Mouse (Mus musculus) CD8-positive naive resting alpha-beta T cell, adult 2 months (primary cell): ENCODE measurements at regions not wholly inside any gene's neighbourhood (a gene's known extent, or its start where the extent isn't known, plus 50 kb on each side); places are given as distances from the start of the nearest gene placed in this dataset.
A peak's percentile ranks its signal among the peaks of the same experiment; 100 is the strongest.

Source experiments
- DNase-seq, 2 experiments: peaks; one replicate each; pipeline ENCODE4 v3.0.0; 2022; ENCODE audit warnings: low read depth in 2 of 2, low spot score in 2 of 2

DNA sequence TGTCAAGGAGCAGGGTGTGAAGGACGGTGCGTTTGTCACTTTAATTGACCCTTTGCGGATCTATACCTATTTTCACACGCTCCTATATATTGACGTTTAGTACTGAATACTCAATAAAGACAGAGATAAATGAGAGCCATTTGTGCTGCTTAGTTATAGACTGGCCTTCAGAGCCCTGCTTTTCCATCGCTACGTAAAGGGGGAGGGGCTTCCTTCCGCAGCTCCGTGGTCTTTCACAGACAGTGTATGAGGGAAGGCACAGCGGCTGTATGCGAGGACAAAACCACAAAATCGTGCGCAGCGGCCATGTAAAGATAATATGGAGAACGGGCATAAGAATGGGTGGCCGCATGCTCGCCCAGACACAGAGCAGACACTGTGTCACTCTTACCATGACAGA is 58.4 kb upstream of the Pced1b start:
- no peak for DNase-seq

DNA sequence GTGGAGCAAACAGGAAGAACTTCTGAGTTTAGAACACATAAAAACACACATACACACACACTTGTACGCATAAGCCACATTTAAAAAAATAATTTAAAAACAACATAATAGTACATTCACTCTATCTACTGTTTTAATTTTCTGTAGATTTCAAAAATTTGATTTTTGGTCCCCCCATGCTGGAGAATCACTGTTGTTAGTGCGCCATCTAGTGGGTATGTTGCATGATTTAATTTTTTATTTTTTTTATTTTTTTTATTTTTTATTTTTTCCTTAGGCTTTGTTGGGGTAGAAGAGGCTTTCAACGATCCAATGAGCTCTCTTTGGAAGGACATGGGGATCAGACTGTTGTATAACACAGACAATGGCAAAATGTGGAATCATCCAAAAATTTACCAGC is 59.1 kb upstream of the Pced1b start:
- no peak for DNase-seq

DNA sequence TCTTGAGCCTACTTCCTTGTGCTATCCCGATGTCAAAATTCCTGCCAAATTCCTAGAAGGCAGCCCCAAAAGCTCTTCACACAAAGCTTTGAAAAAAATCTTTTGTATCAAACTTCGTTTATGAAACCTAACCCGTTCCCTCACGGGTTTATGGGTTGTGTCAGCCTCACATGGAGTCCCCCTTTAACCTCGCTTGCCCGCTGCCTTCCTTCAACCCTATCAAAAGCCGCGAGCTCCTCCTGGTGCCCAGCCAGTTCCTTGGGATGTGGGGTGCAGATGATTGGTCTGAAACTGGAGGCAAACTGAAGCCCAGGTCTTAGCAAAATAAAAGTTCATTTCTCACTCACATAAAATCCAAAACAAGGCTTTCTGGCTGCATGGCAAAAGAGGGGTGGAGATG is 60.9 kb upstream of the Pced1b start:
- DNase-seq, result no peak

DNA sequence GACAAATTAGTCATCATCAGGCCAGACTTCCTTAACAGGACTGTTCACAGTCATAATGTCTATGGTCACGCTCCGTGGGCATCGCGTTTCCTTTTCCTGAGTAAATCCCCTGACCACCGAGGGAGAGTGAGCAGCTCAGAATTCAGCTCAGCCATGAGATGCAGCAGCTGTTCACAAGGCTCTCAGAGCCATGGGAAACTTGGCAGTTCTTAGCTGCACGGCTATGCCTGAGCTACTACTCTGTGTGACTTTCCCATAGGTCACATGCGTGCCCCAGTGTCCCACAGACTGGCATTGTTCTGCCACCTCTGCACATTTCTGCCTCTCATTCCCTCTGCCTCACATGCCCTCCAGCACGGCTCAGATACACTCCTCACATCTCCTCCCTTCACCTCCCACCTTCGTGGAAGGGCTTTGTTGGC is 64.3 kb upstream of the Pced1b start:
- DNase-seq, result no peak

DNA sequence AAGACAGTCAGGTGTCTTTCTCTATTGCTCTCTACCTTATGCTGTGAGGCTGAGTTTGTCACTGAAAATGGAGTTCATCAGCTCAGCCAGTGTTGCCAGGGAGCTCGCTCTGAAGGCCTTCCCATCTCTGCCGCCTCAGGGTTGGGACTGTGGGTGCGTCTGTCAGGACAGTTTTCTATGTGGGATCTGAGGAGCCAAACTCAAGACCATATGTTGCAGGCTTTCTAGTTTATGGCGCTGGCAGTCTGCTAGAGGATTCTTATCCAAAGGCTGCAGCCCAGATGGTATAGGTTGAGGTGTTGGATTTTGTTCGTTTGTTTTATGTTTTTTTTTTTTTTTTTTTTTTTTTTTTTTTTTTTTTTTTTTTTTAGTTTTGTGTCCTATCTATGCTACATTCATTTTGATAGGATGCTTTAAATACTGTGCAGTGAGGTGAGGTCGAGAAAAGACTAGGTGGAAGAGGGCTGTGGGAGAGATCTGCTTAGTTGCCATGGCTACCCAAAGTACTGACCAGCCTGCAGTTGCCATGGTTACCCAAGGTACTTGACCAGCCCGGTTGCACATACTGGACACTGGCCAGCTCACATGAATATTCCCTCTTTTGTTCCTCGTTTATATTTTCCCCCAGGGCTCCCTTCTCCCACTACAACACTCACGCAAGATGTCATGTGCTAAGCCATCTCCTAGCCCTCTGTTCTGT is 65.8 kb upstream of the Pced1b start:
- DNase-seq, result no peak

DNA sequence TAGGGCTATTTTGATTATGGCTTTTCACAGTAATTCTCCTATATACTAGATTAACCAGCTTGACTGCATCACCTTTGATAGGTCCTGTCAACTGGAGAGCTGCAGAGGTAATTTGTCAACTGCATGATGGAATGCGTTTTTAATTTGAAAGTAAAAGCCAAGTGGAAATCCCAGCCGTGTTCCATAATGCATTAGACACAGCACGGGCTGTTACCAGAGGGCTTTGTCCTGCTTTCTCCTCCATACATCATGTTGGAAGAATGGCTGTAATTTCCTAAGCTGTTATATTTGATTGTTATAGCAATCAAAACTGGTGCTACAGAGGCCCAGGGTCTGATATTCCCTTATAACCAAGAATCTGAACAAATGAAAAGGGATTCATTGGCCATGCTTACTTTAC is 68.6 kb upstream of the Pced1b start:
- no peak for DNase-seq

DNA sequence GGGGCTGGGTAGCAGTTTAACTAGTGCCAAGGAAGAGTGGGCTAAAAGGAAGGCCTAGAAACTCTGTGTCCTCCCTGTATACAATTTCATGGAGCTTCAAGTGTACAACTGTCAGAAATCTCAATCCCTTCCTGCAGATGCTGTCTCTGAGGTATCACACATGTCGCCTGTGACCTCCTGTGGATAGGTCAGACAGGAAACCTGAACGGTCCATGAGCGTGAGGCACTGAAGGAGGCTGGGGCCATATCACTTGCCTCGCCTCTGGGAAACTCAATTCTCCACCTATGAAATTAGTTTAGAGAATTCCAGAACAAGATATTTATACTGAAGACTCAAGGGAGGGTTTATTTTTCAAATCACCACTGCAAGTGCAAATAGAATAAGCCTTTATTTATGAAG is 69.1 kb upstream of the Pced1b start:
- no peak for DNase-seq

DNA sequence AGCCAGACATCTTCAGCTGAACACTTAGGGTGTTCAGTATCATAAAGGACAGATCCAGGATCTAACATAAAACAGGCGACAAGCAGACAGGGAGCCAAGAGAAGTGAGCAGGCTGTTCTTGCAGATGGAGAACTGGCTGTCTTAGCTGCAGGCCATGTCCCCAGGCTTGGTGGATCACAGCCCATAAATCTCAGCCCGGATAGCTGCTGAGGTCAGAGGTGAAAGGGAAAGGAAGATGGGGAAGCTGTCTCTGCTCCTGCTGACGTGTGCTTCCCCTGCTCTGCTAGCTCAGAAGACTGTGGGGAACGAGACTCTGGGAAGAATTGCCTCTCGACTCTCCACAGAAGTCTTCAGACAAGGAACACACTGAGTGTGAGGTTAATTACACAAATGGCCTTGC is 71.9 kb upstream of the Pced1b start:
- DNase-seq, result no peak

DNA sequence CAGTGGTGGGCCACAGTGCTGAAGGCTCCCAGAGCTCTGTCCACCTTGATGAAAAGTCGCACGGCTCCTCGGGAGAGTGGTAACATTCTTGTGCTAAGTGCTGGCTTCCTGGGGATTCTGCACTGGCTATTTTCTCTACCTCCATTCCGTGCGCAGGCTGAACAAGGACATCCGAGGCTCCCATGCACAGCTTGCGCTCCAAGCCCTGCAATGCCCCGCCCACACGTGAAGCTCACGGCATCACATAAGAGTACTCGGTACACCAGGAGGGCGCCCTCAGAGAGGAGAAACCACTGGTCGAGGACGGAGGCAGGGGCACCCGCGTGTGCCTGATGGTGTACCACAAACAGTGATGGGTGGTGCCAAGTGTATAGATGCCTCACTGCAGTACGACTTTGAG is 73.7 kb upstream of the Pced1b start:
- no peak for DNase-seq

DNA sequence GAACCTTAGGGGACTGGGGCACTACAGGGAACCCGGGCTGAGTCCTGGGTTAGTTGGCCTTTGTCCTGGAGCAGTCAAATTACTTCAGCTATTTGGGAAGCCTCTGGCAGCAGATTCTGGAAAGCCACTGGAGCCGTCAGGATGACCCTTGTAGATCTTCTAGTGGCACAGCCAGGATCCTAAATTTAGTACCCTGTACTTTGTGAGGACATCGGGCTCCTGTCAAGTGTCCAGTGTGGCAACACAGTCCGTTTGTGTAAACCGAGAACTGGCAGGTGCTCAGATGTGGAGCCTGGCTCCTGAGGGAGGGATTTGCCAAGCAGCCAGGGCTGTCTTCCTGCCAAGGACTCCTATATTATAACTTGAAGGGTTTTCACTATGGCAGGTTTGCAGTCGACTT is 76.8 kb upstream of the Pced1b start:
- DNase-seq, result no peak

DNA sequence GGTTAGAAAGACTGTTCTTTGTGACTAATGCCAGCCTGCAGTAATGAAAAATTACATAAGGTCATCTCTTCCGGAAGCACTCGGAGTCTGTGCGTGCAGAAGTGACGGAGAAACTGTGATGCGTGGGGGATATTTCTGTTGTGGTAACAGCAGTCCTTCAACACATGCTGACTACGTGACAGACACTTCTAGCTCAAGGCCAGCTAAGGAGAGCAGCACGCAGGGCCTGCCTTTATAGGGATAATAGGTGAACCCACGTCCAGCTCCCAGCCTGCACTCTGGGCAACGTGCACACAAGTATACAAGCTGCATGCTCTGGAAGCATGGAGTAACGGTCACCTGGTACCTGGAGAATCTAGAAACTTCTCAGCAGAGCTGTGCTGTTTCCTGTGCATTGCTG is 77.5 kb upstream of the Pced1b start:
- DNase-seq, result no peak

DNA sequence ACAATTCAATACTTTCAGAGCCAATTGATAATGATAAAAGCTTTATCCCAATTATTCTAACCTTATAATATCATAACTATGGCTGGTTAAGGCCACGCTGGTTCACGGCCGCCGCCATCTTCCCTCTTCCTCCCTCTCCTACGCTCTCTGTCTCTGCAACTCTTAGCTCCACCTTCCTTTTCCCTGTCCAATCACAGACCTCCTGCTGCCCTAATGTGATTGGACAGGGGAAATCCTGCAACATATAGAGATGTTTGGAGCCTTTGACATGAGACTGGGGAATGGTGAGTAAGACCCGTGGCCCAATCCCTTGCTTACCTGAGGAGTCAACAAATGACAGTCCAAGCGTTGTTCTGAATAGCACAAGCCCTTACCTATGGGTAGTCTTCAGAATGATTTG is 79.8 kb upstream of the Pced1b start:
- DNase-seq, result no peak

DNA sequence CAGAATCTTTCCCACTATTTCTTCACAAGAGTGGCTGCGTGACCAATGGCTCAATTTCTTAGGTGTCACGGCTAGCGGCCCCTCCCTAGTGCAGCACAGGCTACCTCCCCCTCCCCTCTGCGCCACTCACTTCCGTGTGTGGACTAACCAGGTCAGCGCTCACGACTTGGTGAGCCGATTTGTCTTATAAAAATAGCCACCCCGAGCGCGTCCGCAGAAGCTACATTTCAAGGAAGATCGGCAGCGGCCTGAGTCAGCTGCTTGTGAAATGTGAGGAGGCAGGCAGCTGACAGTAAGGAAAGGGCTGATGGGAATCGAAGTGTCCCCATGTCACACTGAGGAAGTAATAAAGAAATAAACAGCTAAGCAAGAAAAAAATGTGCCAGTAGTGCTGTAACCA is 82.3 kb upstream of the Pced1b start:
- DNase-seq, result no peak

DNA sequence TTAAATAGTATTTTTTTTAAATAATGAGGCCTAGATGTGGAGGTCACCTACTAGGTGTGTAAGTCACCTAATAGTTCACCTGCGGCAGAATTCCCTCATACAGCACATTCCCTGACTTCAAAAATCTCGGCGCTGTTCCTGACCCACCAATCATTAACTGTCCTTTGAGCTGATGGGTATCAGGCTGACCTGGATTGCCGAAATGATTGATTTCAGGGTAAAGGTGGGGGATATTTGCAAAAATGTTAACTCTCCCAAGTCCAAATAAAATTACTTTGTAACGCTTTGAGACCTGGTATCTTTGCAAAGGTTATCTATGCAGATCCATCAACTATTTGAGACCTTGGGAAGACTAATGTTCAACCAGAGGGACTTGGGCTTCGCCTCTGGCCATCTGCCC is 82.9 kb upstream of the Pced1b start:
- DNase-seq, result no peak

DNA sequence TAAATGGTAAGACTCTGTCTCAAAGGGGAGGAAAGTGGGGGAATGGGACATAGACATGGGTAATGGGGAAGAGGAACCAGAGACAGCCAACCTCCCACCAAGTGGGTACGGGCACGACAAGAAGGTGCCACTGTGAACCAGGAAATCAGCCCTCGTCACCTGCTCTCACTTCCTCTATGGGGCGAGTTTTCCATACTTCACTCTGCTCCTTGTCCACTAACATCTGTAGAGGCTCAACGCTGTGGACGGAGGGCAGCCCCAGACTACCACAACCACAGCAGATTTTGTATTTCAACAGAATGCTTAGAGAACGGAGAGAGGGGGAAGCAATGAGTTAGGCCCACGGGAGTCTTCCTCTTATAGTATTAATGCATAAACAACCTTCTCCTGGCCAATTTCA is 83.8 kb upstream of the Pced1b start:
- no peak for DNase-seq

DNA sequence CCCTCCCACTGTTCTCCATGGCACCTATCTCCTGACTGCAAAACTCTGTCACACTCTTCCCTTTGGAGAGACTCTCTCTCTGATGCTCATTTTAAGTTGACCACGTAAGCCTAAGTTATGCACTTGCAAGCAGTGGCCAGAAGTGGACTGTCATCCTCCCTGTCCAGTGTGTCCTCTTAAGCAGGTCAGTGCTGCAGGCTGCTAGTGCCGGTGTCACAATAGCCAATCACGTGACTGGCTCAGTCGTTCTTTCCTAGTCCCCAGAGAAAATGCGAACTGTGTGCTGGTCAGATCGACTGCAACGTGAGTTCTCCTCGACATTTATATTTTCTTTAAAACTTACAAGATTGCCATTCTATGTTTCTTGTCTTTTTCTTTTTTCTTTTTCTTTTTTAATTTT is 84.6 kb upstream of the Pced1b start:
- no peak for DNase-seq

DNA sequence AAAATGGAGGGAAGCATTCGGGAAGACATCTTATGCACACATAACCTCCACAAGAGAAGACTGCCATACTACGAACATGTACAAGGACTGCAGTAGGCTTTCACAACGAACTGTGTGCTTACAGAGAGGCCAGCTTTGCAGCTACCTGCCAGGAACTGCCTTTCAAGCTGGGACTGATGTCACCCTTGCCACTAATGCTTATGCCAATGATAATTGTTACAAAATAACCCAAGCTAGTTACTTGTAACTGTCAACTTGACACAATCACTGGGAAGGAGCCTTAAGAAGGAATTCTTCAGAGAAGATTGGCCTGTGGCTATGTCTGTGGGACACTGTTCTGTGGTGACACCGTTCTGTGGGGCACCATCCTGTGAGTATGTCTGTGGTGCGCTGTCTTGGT is 85.4 kb upstream of the Pced1b start:
- DNase-seq, result no peak

DNA sequence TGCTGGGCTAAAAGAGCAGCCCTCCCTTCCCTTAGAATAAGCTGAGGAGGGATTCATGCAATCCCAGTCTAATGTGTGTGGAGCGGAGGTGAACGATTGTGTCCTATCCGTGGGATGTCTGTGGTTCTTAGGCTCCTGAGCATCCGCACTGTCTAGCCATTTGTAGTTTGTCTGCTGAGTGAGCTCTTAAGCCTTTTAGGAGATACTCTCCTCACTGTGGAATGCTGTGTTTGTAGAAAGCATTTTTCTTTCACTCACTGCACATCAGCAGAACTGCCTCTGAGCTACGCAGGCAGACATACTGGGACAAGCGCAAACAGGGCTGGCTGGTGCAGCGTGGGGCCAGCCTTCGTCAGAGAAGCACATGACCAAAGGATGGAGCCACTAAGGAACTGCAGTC is 94.6 kb upstream of the Pced1b start:
- no peak for DNase-seq

DNA sequence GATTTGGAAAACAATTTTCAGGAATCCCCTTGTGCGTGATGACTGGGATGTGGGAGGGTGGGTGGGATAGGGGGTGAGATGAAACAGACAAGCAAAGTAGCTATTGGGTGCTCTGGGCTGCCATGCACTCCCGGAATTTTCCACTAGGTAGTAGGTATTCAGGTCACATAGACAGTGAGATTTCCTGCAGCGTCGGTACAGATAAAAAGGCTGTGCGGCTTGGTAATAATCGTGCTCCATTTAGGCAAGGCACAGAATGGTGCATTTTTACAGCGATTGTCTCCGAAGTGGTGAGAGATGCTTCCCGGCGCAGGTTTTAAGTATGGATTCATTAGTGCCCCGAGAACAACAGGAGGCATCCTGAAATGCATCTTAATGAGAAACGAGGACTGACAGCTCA is 95.1 kb upstream of the Pced1b start:
- no peak for DNase-seq

DNA sequence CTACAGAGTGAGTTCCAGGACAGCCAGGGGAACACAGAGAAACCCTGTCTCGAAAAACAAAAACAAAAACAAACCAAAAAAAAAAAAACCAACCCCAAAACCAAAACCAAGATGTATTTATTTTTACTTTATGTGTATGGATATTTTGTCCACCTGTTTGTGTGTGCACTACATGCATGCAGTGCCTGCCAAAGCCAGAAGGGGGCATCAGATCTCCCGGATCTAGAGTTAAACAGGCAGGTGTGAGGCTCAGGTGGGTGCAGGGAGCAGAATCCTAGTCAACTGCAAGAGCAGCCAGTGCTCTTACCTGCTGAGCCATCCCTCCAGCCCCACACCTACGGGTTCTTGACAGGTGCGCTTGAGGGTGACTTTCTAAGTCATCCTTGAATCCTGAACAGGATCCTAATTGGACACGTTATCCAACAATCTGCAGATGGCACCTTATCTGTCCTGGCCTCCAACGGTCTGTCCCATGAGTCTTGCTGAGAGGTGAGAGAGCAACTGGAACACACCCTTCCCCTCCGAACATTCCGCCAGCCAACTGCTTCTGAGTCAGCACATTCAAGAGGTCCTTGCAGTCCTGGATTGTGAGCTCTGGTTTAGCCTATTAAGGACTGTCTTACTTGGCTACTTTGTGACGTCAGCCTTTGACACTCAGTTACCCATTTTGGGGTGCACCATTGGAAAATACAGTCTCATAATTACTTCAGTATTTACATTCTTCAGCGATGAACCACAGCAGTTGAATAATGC is 95.4 kb upstream of the Slc38a4 start:
- DNase-seq, result no peak

DNA sequence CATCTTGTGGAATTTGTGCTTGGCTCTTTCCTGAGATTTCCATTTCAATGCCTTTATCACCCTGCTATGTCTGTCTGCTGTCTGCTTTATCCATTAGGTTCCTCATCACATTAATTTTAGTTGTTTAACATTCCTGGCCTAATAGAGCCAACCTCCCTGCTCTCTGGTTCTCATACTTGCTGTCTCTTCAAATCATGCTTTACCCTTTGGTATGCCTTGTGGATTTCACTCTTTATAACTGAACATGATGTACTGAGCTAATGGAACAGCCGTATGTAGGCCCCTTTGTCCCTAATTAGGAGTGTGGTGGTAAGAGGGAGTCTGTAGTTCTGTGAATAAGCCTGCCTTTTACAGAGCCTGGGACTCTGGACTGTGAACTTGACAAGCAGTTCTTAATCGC is 86.2 kb upstream of the Slc38a4 start:
- DNase-seq, result no peak

DNA sequence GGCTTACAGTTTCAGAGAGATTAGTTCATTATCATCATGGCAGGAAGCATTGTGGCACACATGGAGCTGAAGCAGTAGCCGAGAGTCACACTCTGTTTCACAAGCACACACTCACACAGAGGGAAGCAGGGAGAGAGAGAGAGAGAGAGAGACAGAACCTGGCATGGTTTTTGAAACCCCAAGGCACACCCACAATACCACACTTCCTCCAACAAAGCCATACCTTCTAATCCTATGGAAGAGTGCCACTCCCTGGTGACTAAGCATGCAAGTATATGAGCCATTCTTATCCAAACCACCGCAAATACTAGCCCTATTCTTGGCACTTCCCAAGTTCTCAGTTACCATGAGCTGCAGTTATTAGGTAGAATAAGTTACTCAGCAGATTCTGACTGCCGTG is 82.5 kb upstream of the Slc38a4 start:
- DNase-seq, result no peak

DNA sequence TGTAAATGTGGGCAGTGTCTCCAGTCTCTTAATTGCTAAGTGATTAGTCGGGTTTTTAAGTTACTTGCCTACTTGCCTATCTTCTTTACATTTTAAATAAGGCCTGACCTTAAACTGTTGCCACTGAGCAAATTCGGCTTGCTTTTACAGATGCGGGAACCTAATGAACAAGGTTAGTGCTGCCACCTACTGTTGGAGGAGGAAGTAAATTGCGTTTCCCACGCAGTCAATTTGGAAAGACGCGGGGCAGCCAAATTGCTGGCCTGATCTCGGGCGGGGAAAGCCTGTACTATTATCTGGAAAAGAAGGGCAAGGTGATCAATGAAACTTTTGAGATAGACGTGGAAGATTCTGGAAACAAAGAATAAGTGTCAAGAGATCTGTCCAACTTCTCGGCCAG is 79.5 kb upstream of the Slc38a4 start:
- DNase-seq, result peak in 1 of 2 experiments; percentile 8
